Mouse (Mus musculus) liver, adult 2 months (tissue): ENCODE data around the gene Bcl2l12. TPM values are rescaled to one million over a fixed set of nuclear protein-coding genes. Genes with fewer than 3 reads are reported as not detected.
A peak's percentile ranks its signal among the peaks of the same experiment; 100 is the strongest.

Source experiments
- DNase-seq: peaks from one replicate; pipeline ENCODE4 v3.0.0-alpha.2; 2011; ENCODE audit warnings: low read depth, low spot score; ENCODE audit errors: extremely low read depth
- H3K27ac ChIP-seq: fragments of 200-500 bp; replicated peaks from 2 replicates; pipeline ENCODE4 v1.5.1; 2012; ENCODE audit warnings: low read depth, mild to moderate bottlenecking, control low read depth, inconsistent platforms, low read length; ENCODE audit not compliant: insufficient read depth
- H3K27me3 ChIP-seq: fragments of 200-500 bp; 2 replicates; pipeline ENCODE4 v1.6.1; 2012; ENCODE audit warnings: mild to moderate bottlenecking, moderate library complexity, low read length, inconsistent platforms; ENCODE audit not compliant: control insufficient read depth, insufficient read depth
- H3K36me3 ChIP-seq: fragments of 200-500 bp; 2 replicates; pipeline ENCODE4 v1.6.1; 2012; ENCODE audit warnings: low read length, inconsistent platforms; ENCODE audit not compliant: control insufficient read depth, insufficient read depth
- H3K4me1 ChIP-seq: fragments of 200-500 bp; 2 replicates; pipeline ENCODE4 v1.6.1; 2011; ENCODE audit warnings: low read length; ENCODE audit not compliant: control insufficient read depth, insufficient read depth
- H3K4me3 ChIP-seq: fragments of 200-500 bp; 2 replicates; pipeline ENCODE4 v1.5.1; 2011; ENCODE audit warnings: low read depth, mild to moderate bottlenecking, control low read depth, low read length, moderate library complexity; ENCODE audit not compliant: insufficient read depth
- H3K79me2 ChIP-seq: fragments of 200-500 bp; 2 replicates; pipeline ENCODE4 v1.6.1; 2012; ENCODE audit warnings: inconsistent platforms, mild to moderate bottlenecking, low read length, moderate library complexity; ENCODE audit not compliant: control insufficient read depth, insufficient read depth
- H3K9ac ChIP-seq: fragments of 200-500 bp; 2 replicates; pipeline ENCODE4 v1.6.1; 2012; ENCODE audit warnings: low read depth, mild to moderate bottlenecking, control low read depth, inconsistent platforms, low read length
- CTCF ChIP-seq: fragments of 200-500 bp; IDR thresholded peaks from 2 replicates; pipeline ENCODE4 v1.5.1; 2011; ENCODE audit warnings: low read depth, low read length, control low read depth
- POLR2A ChIP-seq: fragments of 200-500 bp; IDR thresholded peaks from 2 replicates; pipeline ENCODE4 v1.6.1; 2011; ENCODE audit warnings: low read length, control low read depth; ENCODE audit not compliant: insufficient read depth; ENCODE audit errors: extremely low read depth
- WGBS: fragments of 180-500 bp; shearing (Covaris S2); methylation state at CpG from one replicate; pipeline ENCODE4 v1.1.7; 2018; 5-methylcytosine and 5-hydroxymethylcytosine counted together
- polyA plus RNA-seq: library from polyadenylated mRNA; depleted of rRNA; stranded (reverse); fragments of >200 nt; gene quantifications from 2 replicates; pipeline ENCODE4 v1.2.3, GENCODE M21; 2012
- total RNA-seq: library from RNA; depleted of rRNA; stranded (reverse); fragments of >200 nt; gene quantifications from 2 replicates; pipeline ENCODE4 v1.2.3, GENCODE M21; 2014

Gene Bcl2l12
- total and polyA plus RNA-seq, 2 experiments, result 5.6 to 14.5 TPM

DNA sequence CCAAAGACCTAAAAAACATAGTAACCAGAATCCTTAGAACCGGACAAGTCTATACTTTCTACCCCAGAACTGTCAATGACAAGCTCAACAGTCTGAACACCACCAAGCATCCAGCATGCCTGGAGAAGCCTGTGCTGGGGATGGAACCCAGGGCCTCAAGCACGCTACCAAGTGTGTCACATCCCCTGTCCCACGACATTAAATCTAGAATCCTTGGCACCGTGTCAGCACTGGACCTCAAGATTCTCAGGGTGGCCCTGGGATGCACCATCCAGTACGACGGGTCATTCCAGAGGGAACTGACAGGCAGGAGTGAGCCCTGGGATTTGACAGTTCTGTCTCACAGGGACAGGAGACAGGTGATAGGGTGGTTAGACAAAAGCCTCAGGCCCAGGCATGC, 31.5 kb upstream of the Bcl2l12 start:
- Histone ChIP-seq H3K4me3 (no peak overlapping the region), H3K4me1 (peaks cover 7% of the 10 kb centered on the region), H3K27ac (no peak overlapping the region), H3K79me2 (no peaks in the 10 kb centered on the region), H3K27me3 (no peaks in the 10 kb centered on the region), H3K36me3 (peaks cover 25% of the 10 kb centered on the region; the same call in 1 of the 2 replicates), H3K9ac (no peak overlapping the region)
- TF ChIP-seq CTCF (no peak), POLR2A (no peak)
- no peak for DNase-seq
- 91% methylated on average over 6 of the region's 6 CpGs for WGBS

DNA sequence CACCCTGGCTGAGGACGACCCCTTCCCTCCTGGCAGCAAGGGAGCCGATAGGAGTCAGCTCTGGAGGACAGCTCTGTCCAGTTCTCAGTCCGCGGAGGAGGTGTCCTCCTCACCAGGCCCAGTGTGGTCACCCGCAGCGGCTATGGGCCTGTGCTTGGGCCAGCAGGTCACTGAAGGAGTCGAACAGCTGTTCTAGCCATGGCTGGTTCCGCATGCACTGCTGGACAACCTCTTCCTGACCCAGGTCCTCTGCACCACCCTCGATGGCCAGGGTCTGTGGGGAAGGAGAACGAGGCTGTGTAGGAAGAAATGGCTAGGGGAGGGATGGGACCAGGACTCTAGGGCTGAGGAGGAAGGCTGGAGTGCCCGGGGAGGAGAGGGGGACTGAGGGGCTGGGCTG, 29.8 kb upstream of the Bcl2l12 start:
- Histone ChIP-seq H3K4me3 (no peak overlapping the region), H3K36me3 (peaks cover 13% of the 10 kb centered on the region; the same call in 1 of the 2 replicates), H3K27ac (no peak overlapping the region), H3K27me3 (no peaks in the 10 kb centered on the region), H3K79me2 (no peaks in the 10 kb centered on the region), H3K9ac (no peak overlapping the region), H3K4me1 (peaks cover 7% of the 10 kb centered on the region)
- TF ChIP-seq CTCF (no peak), POLR2A (no peak)
- WGBS, result 90% methylated on average over 11 of the region's 11 CpGs
- DNase-seq, result no peak

DNA sequence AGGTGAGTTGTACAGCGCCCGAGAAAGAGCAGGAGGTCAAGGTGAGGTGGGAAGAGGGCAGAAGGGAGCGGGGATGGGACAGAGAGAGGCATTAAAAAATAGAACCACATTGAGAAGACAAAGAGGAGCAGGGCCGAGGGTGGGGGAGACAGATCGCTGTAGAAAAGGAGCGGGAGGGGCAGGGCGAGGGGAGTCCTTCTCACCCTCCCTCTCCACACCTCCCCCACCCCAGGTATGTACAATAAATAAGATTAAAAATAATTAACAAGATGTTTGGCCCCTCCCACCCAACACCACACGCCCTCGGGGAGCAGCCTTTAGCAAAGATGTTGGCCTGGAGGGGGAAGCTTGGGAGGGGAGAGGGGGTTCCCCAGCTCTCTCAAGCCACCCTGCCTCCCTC, 29.2 kb upstream of the Bcl2l12 start:
- no peaks in the 10 kb centered on the region for H3K27me3 ChIP-seq
- no peak for DNase-seq
- TF ChIP-seq POLR2A (no peak), CTCF (no peak)
- no peaks in the 10 kb centered on the region for H3K79me2 ChIP-seq
- H3K27ac ChIP-seq, result no peak overlapping the region
- H3K36me3 ChIP-seq, result peaks cover 10% of the 10 kb centered on the region; the same call in 1 of the 2 replicates
- WGBS, result 88% methylated on average over 9 of the region's 9 CpGs
- H3K4me1 ChIP-seq, result peaks cover 7% of the 10 kb centered on the region
- no peak overlapping the region for H3K4me3 ChIP-seq
- H3K9ac ChIP-seq, result no peak overlapping the region

DNA sequence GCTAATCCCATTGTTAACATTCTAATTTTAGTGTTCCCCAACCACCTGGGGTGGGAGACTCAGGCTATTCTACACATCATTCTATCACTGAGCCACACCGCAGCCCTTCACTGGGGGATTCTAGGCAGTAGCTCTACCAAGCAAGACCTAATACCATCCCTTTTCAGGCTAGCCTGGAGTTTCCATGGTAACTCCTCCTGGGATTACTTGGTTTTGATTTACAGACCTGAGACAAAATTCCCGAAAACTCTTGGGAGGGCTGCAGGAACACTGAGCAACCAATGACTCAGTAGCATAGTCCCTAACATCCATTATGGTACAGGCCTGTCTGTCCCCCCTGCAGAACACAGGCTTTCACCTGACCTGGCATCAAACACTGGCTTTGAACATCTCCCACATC, 27.7 kb upstream of the Bcl2l12 start:
- peaks cover 7% of the 10 kb centered on the region for H3K4me1 ChIP-seq
- peaks cover 7% of the 10 kb centered on the region; the same call in 1 of the 2 replicates for H3K36me3 ChIP-seq
- no peak for DNase-seq
- H3K9ac ChIP-seq, result no peak overlapping the region
- H3K4me3 ChIP-seq, result no peak overlapping the region
- H3K79me2 ChIP-seq, result no peaks in the 10 kb centered on the region
- peak overlapping the region; percentile 11; the same call in 1 of the 2 replicates for H3K27ac ChIP-seq
- 89% methylated on average over 2 of the region's 2 CpGs for WGBS
- TF ChIP-seq CTCF (no peak), POLR2A (no peak)
- no peaks in the 10 kb centered on the region for H3K27me3 ChIP-seq

DNA sequence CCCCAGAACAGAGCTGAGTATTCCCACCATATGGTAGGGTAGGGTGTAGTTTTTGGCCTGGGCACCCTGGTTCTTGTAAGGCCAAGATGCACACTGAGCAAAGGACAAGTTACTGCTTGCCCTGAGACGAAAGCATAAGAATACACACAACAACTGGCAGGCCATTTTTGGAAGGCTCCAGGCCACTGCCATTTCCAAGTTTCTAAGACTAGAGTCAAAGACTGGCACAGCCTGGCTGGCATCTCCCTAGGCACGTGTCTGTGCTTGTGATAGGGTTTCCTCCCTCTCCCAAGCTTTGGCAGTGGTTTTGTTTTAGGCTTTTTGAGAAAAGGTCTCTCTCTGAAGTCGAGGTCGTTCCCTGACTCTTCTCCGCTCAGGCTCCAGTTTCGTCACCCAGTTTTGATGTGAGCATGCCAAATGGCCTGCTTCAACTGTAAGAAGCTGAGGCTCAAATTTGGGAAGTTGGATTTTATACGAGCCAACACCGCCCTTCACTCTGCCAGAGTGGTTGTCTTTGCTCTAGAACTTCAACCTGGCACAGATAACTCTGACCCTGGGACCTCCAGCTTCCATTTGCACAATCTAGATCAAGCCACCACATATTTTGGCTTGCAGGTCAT, 27.2 kb upstream of the Bcl2l12 start:
- peaks cover 7% of the 10 kb centered on the region for H3K4me1 ChIP-seq
- peak overlapping the region; percentile 42 for H3K27ac ChIP-seq
- 18% methylated on average over 8 of the region's 8 CpGs for WGBS
- H3K36me3 ChIP-seq, result peaks cover 4% of the 10 kb centered on the region; the same call in 1 of the 2 replicates
- DNase-seq, result peak; percentile 94
- H3K9ac ChIP-seq, result no peak overlapping the region
- no peak overlapping the region for H3K4me3 ChIP-seq
- no peak for TF ChIP-seq CTCF
- no peak for TF ChIP-seq POLR2A
- H3K27me3 ChIP-seq, result no peaks in the 10 kb centered on the region
- no peaks in the 10 kb centered on the region for H3K79me2 ChIP-seq
